Mouse (Mus musculus) embryo, embryonic 9.5 days (tissue): ENCODE results near the gene Tcea3.
A peak's percentile ranks its signal among the peaks of the same experiment; 100 is the strongest.

Experiments
- DNase-seq: peaks from one replicate; pipeline ENCODE4 v3.0.0-alpha.2; 2017; ENCODE audit errors: extremely low spot score

Gene Tcea3

GRCm38 (mm10) chr4:136239111-136239510 lies 8.4 kb upstream of the Tcea3 start:
- DNase-seq, result no peak

- peak; percentile 79 for DNase-seq
Measured at GRCm38 (mm10) chr4:136239622-136240021, 7.9 kb upstream of the Tcea3 start.

DNA sequence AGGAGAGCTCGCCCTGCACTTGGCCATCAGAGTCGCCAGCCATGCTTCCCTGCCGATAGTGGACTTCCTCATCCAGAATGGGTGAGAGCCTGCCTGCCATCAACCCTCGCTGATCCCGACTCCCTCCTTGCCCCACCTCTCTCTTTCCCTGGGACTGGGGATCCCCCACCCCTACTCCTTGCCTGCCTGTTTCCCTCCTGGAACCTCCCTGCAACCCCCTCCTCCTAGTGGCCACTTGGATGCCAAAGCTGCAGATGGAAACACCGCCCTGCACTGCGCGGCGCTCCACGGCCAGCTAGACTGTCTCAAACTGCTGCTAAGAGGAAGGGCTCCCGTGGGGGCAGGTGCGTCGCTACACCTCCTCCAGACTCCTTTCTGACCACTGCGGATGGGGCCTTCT lies 7.4 kb upstream of the Tcea3 start:
- no peak for DNase-seq

GRCm38 (mm10) chr4:136240955-136241354 lies 6.6 kb upstream of the Tcea3 start:
- peak; percentile 31 for DNase-seq

DNA sequence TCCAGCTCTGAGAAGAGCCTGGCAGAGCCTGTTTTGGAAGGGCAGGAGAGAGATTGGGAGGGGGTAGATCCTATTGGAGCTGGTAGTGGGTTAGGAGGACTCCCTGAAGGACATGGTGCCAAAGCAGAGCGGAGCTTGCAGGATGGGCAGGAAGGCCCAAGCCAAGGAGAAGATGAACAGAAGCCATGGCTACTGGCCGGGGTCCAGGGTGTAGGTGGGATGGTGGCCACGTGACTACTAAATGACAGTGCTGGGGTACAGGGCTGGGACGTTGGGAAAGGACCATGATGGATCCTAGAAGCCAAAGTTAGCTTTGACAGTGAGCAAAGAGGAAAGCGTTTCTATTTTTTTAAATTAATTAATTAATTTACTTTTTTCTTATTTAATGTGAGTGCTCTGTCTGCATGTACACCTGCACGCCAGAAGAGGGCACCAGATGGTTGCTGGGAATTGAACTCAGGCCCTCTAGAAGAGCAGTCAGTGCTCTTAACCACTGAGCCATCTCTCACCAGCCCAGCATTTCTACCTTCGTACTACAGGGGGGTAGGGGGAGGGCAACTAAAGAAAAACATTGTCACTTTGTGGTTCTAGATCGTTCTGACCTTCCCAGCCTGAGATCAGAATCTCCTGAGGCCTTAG lies 5.3 kb upstream of the Tcea3 start:
- no peak for DNase-seq

DNA sequence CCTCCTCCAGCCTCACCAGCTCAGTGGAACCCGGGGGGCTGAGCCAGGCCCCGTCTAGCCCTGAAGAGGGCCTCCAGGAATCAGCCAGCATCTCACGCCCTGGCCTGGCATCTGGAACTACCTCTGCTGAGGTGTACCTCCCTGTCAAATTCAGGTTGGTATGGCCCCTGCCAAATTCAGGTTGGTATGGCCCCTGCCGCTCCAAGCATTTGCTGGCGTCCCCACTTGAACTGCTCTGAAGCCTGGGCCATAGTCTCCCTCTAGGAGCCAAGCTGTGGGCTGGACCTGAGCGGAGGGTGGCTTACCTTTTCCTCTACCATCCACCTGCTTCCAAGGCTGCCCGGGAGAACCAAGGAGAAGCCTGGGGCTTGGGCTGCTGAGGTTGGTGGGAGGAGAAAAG lies 4.8 kb upstream of the Tcea3 start:
- no peak for DNase-seq

GRCm38 (mm10) chr4:136244208-136244607 lies 3.3 kb upstream of the Tcea3 start:
- no peak for DNase-seq

GRCm38 (mm10) chr4:136245681-136246080 lies 1.8 kb upstream of the Tcea3 start:
- DNase-seq, result no peak

- no peak for DNase-seq
Measured at GRCm38 (mm10) chr4:136246568-136246969, 960 bp upstream of the Tcea3 start.

GRCm38 (mm10) chr4:136247386-136247728 lies 172 bp upstream of the Tcea3 start:
- no peak for DNase-seq

DNA sequence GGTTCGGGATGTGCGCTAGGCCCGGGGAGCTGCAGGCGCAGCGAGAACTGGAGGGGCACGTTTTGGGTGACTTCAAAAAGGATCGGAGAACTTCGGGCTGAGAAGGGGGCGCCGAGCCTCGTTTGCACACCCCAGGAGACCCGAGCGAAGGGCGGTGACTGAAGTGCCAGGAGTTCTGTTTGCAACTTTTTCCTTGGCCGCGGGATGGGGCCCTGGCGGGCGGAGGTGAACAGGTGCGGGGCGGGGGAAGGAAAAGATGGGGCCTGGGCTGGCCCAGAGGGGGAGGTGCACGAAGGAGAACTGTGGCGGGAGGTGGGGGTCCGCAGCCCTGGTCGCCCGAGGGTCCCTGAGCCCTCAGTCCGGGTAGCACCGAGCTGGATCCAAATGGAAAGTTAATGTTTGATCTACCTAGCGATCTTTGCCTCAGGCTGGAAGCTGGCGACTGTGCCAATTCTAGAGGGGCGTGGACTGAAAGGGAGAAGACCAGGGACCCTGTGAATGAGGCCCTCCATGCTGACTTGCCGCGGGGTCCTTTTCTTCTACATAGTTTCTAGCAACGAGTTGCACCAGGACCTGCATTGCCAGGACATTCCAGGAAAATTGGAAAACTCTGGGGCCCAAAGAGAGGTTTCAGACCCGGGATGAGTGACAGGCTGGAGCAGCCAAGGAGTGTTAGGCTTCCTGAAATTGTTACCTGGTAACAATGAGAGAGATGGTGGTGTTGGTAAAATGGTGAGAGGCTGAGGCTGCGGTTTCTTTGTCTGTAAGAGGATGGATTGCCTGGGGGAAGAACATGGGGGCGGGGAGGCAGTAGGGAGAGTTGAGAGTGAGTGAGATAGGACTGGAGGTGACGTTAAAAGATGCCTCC lies 1.2 kb downstream of the Tcea3 start:
- DNase-seq, result no peak

GRCm38 (mm10) chr4:136249332-136249647 lies 1.8 kb downstream of the Tcea3 start:
- DNase-seq, result no peak

GRCm38 (mm10) chr4:136249780-136250179 lies 2.3 kb downstream of the Tcea3 start:
- DNase-seq, result no peak

GRCm38 (mm10) chr4:136255919-136256318 lies 8.4 kb downstream of the Tcea3 start:
- DNase-seq, result no peak

- DNase-seq, result no peak
Measured at GRCm38 (mm10) chr4:136256696-136257095, 9.2 kb downstream of the Tcea3 start.

DNA sequence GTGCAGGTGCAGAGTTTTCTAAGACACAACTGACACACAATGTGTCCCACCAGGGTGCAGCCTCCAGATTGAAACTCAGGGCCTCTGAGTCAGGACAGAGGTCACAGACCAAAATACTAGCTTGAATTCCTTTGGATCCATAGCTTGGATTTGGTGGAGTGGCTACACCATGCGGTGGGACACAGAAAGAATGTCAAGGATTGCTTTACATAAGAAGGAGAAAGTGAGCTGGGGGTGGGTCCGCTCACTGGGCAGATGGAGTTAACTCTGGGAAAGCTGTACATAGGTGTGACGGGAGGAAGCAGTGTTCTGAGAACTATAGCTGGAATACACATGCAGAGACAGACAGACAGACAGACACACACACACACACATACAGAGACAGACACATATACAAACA lies 12.4 kb downstream of the Tcea3 start:
- DNase-seq, result no peak

DNA sequence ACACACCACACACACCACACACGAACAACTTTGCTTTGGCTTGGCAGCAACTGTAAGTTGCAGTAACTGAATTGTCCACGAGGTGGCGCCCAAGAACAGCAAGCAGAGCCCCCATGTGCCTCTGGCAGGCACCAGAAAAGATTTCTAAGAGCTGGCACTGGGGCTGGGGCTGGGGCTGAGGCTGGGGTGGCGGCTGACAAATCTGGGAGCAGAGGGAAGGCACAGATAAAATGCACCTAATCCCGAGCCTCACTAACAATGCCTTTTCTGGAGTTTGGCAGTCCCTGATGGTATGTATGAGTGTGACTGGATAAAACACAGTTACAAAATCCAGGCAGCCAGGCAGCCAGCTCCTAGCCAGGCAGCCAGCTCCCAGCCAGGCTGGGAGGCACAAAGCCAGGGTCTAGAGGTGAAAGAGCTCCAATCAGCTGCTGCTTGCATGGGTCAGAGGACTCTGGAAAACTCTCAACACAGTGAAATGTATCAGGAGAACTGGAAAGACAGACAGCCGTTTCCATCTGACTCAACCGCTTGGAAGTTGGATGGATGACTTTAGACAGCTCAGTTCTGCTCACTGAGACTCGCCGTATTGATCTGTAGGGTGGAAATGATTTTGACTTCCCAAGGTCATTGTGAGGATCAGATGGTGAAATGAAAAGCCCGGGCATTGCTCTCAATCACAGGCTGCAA lies 13.1 kb downstream of the Tcea3 start:
- peak; percentile 84 for DNase-seq

DNA sequence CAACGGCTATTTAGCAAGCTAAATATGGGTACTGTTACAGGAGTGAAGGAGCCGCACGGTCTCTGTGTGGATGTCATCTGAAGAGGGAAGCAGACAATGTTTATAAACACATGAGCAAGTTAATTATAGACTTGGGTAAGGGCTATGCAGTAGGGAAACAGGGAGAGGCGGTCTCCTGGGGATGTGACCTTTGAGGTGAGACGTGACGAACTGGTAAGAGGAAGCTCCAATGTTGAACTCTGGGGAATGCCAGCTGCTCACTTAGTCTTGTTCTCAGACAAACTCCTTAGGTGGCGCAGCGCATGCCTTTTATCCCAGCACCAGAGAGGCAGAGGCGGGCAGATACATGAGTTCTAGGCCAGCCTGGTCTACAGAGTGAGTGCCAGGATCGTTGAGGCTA lies 14.4 kb downstream of the Tcea3 start:
- DNase-seq, result no peak

DNA sequence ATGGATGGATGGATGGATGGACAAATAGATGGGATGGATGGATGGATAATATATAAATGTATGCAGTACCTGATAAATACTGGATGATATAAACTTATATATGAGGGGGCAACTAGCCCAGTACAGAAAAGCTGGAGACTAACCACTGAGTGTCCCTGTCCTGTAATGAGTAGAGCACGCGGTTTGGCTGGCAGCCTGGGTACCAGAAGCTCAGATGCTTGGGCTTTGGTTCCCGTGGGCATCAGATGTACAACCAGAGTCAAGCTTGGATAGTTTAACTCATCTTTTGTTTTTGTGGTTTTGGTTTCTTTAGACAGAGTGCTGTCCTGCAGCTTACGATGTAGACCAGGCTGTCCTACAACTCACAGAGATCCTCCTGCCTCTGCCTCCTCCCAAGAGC lies 16.0 kb downstream of the Tcea3 start:
- no peak for DNase-seq

- DNase-seq, result no peak
Measured at GRCm38 (mm10) chr4:136266716-136267343, 19.3 kb downstream of the Tcea3 start.

DNA sequence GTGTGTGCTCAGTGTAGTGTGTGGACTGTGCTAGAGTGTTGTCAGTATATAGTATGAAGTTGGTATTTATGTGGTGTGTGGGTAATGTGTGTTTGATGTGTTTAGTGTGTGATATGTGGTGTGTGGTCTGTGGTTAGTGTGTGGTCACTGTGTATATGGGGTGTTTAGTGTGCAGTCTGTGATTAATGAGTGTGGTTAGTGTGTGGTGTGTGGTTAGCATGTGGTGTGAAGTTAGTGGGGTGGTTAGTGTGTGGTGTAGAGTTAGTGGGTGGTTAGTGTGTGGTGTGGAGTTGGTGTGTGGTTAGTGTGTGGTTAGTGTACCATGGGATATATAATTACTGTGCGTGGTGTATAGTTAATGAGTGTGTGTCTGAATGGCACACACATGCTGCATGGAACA lies 21.4 kb downstream of the Tcea3 start:
- DNase-seq, result no peak

DNA sequence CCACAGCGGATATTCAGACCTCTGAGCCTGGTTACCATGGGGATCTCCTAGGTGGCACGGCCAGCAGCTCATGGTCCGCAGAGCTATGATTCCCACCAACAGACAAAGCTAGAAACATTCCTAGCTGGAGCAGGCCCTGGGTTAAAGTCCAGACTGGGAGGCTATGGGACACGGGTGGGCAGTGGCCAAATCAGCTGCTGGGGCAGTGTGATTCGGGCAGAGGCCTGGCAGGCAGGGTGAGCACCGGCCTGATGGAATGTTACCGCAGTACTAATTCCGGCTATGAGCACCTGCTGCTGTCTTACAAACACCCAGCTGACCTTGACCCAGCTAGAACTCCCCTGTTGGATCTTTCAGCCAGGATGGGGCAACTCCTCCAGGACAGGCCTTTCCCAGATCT lies 23.1 kb downstream of the Tcea3 start:
- no peak for DNase-seq

- no peak for DNase-seq
Measured at GRCm38 (mm10) chr4:136281097-136281496, 33.6 kb downstream of the Tcea3 start.
